Mouse (Mus musculus) E14TG2a.4 (cell line): ENCODE results near the gene Tpcn2.

Experiments
- H3K27me3 ChIP-seq: 2 replicates; pipeline ENCODE4 v1.6.1; 2014; ENCODE audit warnings: low read length, control low read depth; ENCODE audit not compliant: insufficient read depth
- H3K36me3 ChIP-seq: 2 replicates; pipeline ENCODE4 v1.6.1; 2014; ENCODE audit warnings: low read length, control low read depth; ENCODE audit not compliant: insufficient read depth
- H3K4me1 ChIP-seq: replicated peaks from 2 replicates; pipeline ENCODE4 v1.6.1; 2014; ENCODE audit warnings: low read depth, low read length, control low read depth
- H3K4me3 ChIP-seq: replicated peaks from 2 replicates; pipeline ENCODE4 v1.5.1; 2014; ENCODE audit warnings: mild to moderate bottlenecking, low read length
- H3K9me3 ChIP-seq: 2 replicates; pipeline ENCODE4 v1.6.1; 2014; ENCODE audit warnings: low read length, control low read depth
- CTCF ChIP-seq: conservative IDR thresholded peaks from 2 replicates; pipeline ENCODE4 v1.5.1; 2014; ENCODE audit warnings: low read length
- NANOG ChIP-seq: IDR thresholded peaks from 2 replicates; pipeline ENCODE4 v1.6.1; 2014; ENCODE audit warnings: borderline replicate concordance, low read length, mixed read lengths
- POU5F1 ChIP-seq: IDR thresholded peaks from 2 replicates; pipeline ENCODE4 v1.6.1; 2014; ENCODE audit warnings: low read length, borderline replicate concordance

The Tpcn2 gene

GRCm38 (mm10) chr7:145248911-145249310, 34.9 kb downstream of the Tpcn2 start:
- no peaks in the 10 kb centered on the region for H3K27me3 ChIP-seq
- H3K36me3 ChIP-seq, result peaks cover 22% of the 10 kb centered on the region; the same call in 1 of the 2 replicates
- H3K4me1 ChIP-seq, result peaks cover 10% of the 10 kb centered on the region
- H3K9me3 ChIP-seq, result 0 out of 2 replicates have a peak, but pooled peaks cover 5% of the 10 kb centered on the region
- no peak overlapping the region for H3K4me3 ChIP-seq
- TF ChIP-seq CTCF, result no peak
- no peak for TF ChIP-seq NANOG
- TF ChIP-seq POU5F1, result no peak

- H3K4me1 ChIP-seq, result peaks cover 39% of the 10 kb centered on the region
- H3K4me3 ChIP-seq, result no peak overlapping the region
- H3K27me3 ChIP-seq, result no peaks in the 10 kb centered on the region
- 0 out of 2 replicates have a peak, but pooled peaks cover 3% of the 10 kb centered on the region for H3K9me3 ChIP-seq
- TF ChIP-seq POU5F1 (no peak), CTCF (peak; percentile 97), NANOG (no peak)
- no peaks in the 10 kb centered on the region for H3K36me3 ChIP-seq
Observed at GRCm38 (mm10) chr7:145242851-145243712, 40.7 kb downstream of the Tpcn2 start.

- Histone ChIP-seq H3K4me3 (no peak overlapping the region), H3K9me3 (0 out of 2 replicates have a peak, but pooled peaks cover 3% of the 10 kb centered on the region), H3K36me3 (no peaks in the 10 kb centered on the region), H3K4me1 (peaks cover 39% of the 10 kb centered on the region), H3K27me3 (no peaks in the 10 kb centered on the region)
- no peak for TF ChIP-seq CTCF
- no peak for TF ChIP-seq POU5F1
- TF ChIP-seq NANOG, result no peak
Observed at GRCm38 (mm10) chr7:145242028-145242427, 41.8 kb downstream of the Tpcn2 start.

GRCm38 (mm10) chr7:145240929-145241328, 42.9 kb downstream of the Tpcn2 start:
- no peaks in the 10 kb centered on the region for H3K27me3 ChIP-seq
- H3K4me3 ChIP-seq, result no peak overlapping the region
- no peaks in the 10 kb centered on the region for H3K36me3 ChIP-seq
- 0 out of 2 replicates have a peak, but pooled peaks cover 3% of the 10 kb centered on the region for H3K9me3 ChIP-seq
- peaks cover 39% of the 10 kb centered on the region for H3K4me1 ChIP-seq
- no peak for TF ChIP-seq POU5F1
- no peak for TF ChIP-seq CTCF
- no peak for TF ChIP-seq NANOG

GRCm38 (mm10) chr7:145239736-145240505, 43.9 kb downstream of the Tpcn2 start:
- TF ChIP-seq CTCF, result no peak
- Histone ChIP-seq H3K36me3 (no peaks in the 10 kb centered on the region), H3K27me3 (no peaks in the 10 kb centered on the region), H3K4me1 (peaks cover 42% of the 10 kb centered on the region), H3K4me3 (no peak overlapping the region), H3K9me3 (0 out of 2 replicates have a peak, but pooled peaks cover 3% of the 10 kb centered on the region)

GRCm38 (mm10) chr7:145239145-145239544, 44.7 kb downstream of the Tpcn2 start:
- no peak for TF ChIP-seq NANOG
- TF ChIP-seq CTCF, result no peak
- TF ChIP-seq POU5F1, result no peak
- 0 out of 2 replicates have a peak, but pooled peaks cover 3% of the 10 kb centered on the region for H3K9me3 ChIP-seq
- H3K4me1 ChIP-seq, result peaks cover 40% of the 10 kb centered on the region
- no peak overlapping the region for H3K4me3 ChIP-seq
- H3K36me3 ChIP-seq, result no peaks in the 10 kb centered on the region
- H3K27me3 ChIP-seq, result no peaks in the 10 kb centered on the region

- Histone ChIP-seq H3K9me3 (no peaks in the 10 kb centered on the region), H3K4me1 (peaks cover 30% of the 10 kb centered on the region), H3K4me3 (no peak overlapping the region), H3K27me3 (no peaks in the 10 kb centered on the region), H3K36me3 (no peaks in the 10 kb centered on the region)
- TF ChIP-seq POU5F1 (no peak), CTCF (no peak), NANOG (no peak)
Observed at GRCm38 (mm10) chr7:145234841-145235790, 48.7 kb downstream of the Tpcn2 start.

- TF ChIP-seq POU5F1, result no peak
- TF ChIP-seq CTCF, result no peak
- TF ChIP-seq NANOG, result no peak
- Histone ChIP-seq H3K9me3 (no peaks in the 10 kb centered on the region), H3K27me3 (no peaks in the 10 kb centered on the region), H3K4me1 (peaks cover 23% of the 10 kb centered on the region), H3K36me3 (no peaks in the 10 kb centered on the region), H3K4me3 (no peak overlapping the region)
Observed at GRCm38 (mm10) chr7:145231659-145232058, 52.2 kb downstream of the Tpcn2 start.
